Comparison of ENCODE assay signal across 8 mouse cellular contexts in genomic region chr16:58421696-58422354, GRCm38 (mm10). TPM values are rescaled to one million over a fixed set of nuclear protein-coding genes. Genes with fewer than 3 reads are reported as not detected.
DNase-seq lines count a peak whose midpoint lies in the region; ATAC-seq lines count a peak whose summit lies in the region.

No protein-coding gene starts in this region.

- H3K4me2 ChIP-seq in forebrain, embryonic 13.5 days = no peak overlapping the region
- H3K4me2 ChIP-seq in forebrain, embryonic 11.5 days (ENCODE audit: low read depth, low read length, severe bottlenecking) = no peak overlapping the region

- H3K27ac ChIP-seq in forebrain, embryonic 13.5 days = no peak overlapping the region
- H3K27ac ChIP-seq in forebrain, embryonic 11.5 days (ENCODE audit: low read depth, low read length) = no peak overlapping the region

- H3K9me3 ChIP-seq in forebrain, embryonic 13.5 days (replicated peaks) = no peaks in the 10 kb centered on the region
- no peaks in the 10 kb centered on the region for H3K9me3 ChIP-seq in forebrain, embryonic 11.5 days (ENCODE audit: control insufficient read depth, low read length)

- no peak for DNase-seq in forebrain, embryonic 11.5 days (ENCODE audit: low spot score)
- peak; percentile 55 for DNase-seq in right cerebral cortex, adult 18-20 months
- DNase-seq in right cerebral cortex, postnatal 4 days = no peak
- DNase-seq in left cerebral cortex, postnatal 10 days (ENCODE audit: extremely low spot score in 1 of 2, low spot score in 2 of 2) = peak; percentile 31 to 46
- DNase-seq in telencephalon, adult 2 months (ENCODE audit: low read depth, low spot score) = peak; percentile 58
- no peak for DNase-seq in cerebellum, adult 9-10 months
- DNase-seq in MN1 (ENCODE audit: low spot score) = no peak

- intact Hi-C loops in left cerebral cortex, postnatal 10 days (cut with DNase I) = no loop called here

- no peak overlapping the region for H3K9ac ChIP-seq in forebrain, embryonic 13.5 days
- H3K9ac ChIP-seq in forebrain, embryonic 11.5 days (ENCODE audit: low read length) = no peak overlapping the region

- H3K4me3 ChIP-seq in forebrain, embryonic 13.5 days = no peak overlapping the region
- no peak overlapping the region for H3K4me3 ChIP-seq in forebrain, embryonic 11.5 days (ENCODE audit: low read depth, low read length)

- 56% methylated on average over 11 of the region's 11 CpGs for whole genome bisulfite sequencing in forebrain, embryonic 13.5 days
- 76% methylated on average over 11 of the region's 11 CpGs for WGBS in forebrain, embryonic 11.5 days

- H3K4me1 ChIP-seq in forebrain, embryonic 13.5 days = peaks cover 5% of the 10 kb centered on the region
- H3K4me1 ChIP-seq in forebrain, embryonic 11.5 days (replicated peaks; ENCODE audit: control insufficient read depth, insufficient read depth, low read length) = no peaks in the 10 kb centered on the region

- no peaks in the 10 kb centered on the region; the same call in 1 of the 2 replicates for H3K36me3 ChIP-seq in forebrain, embryonic 13.5 days (ENCODE audit: poor library complexity, severe bottlenecking)
- H3K36me3 ChIP-seq in forebrain, embryonic 11.5 days (ENCODE audit: control insufficient read depth, insufficient read depth, low read length) = no peaks in the 10 kb centered on the region

- peak; percentile 41; the same call in 1 of the 2 replicates for ATAC-seq in forebrain, embryonic 13.5 days
- no peak for ATAC-seq in forebrain, embryonic 11.5 days (replicated peaks; ENCODE audit: low FRiP score)

- no peaks in the 10 kb centered on the region for H3K27me3 ChIP-seq in forebrain, embryonic 13.5 days
- H3K27me3 ChIP-seq in forebrain, embryonic 11.5 days (ENCODE audit: control insufficient read depth, insufficient read depth, low read length) = no peaks in the 10 kb centered on the region

RNA-seq across cellular contexts. Expression of gene Dcbld2, which starts 13.6 kb away (rescaled TPM):
- polyA plus RNA-seq in forebrain, embryonic 13.5 days (2015; fragmentation: Nextera tagmentation; extraction: Ambion mirVana) = 5.4 and 6.1 TPM in 2 replicates
- polyA plus RNA-seq in forebrain, embryonic 11.5 days (2014; fragmentation: Nextera tagmentation; extraction: Ambion mirVana) = 14.6 and 16.1 TPM in 2 replicates
- total RNA-seq in left cerebral cortex, postnatal 10 days (2021) = 10 to 100 TPM; 36.4 to 36.7 TPM

Comparison
In these comparisons a context has a peak if more than half of its experiments do, and no peak if none do; other contexts are left out.
1. DNase-seq: peak in right cerebral cortex, adult 18-20 months (single experiment), left cerebral cortex, postnatal 10 days (2 of 2) and telencephalon, adult 2 months (single experiment); none in forebrain, embryonic 11.5 days (single experiment), right cerebral cortex, postnatal 4 days (single experiment), cerebellum, adult 9-10 months (single experiment) and MN1 (single experiment).